Mouse (Mus musculus) forebrain, embryonic 16.5 days (tissue): Measurements from ENCODE around the gene Rcc1. TPM values are rescaled to one million over a fixed set of nuclear protein-coding genes. Genes with fewer than 3 reads are reported as not detected.

Experiments
- polyA plus RNA-seq: library from polyadenylated mRNA; unstranded; fragments of >200 nt; fragmentation: Nextera tagmentation; extraction: Ambion mirVana; gene quantifications from 2 replicates; pipeline ENCODE4 v1.2.1, GENCODE M21; 2015

The Rcc1 gene
- polyA plus RNA-seq, 1 experiment from 2014 or later: 51.3 TPM

Other genes starting within 250 kb of the Rcc1 start
- 0.30 TPM in 1 of 2 replicates, not detected in the other for gene Oprd1, start 209.1 kb downstream of the Rcc1 start, polyA plus RNA-seq
- gene Ythdf2, start 141.3 kb downstream of the Rcc1 start, polyA plus RNA-seq: 154 and 171 TPM in 2 replicates
- gene Gmeb1, start 92.0 kb downstream of the Rcc1 start, polyA plus RNA-seq: 44.3 and 55.3 TPM in 2 replicates
- gene Taf12, start 79.2 kb downstream of the Rcc1 start, polyA plus RNA-seq: 43.5 and 43.8 TPM in 2 replicates
- 0.80 and 1.4 TPM in 2 replicates for gene Rab42, start 50.2 kb downstream of the Rcc1 start, polyA plus RNA-seq
- 81.9 and 86.4 TPM in 2 replicates for gene Trnau1ap, start 24.1 kb downstream of the Rcc1 start, polyA plus RNA-seq
- gene Phactr4, start 68.9 kb upstream of the Rcc1 start, polyA plus RNA-seq: 9.7 and 11.6 TPM in 2 replicates
- 20.4 and 23.5 TPM in 2 replicates for gene Med18, start 110.3 kb upstream of the Rcc1 start, polyA plus RNA-seq
- gene Sesn2, start 156.9 kb upstream of the Rcc1 start, polyA plus RNA-seq: 6.1 and 8.3 TPM in 2 replicates
- 1,102 and 1,203 TPM in 2 replicates for gene Atpif1, start 180.1 kb upstream of the Rcc1 start, polyA plus RNA-seq
- gene Dnajc8, start 181.9 kb upstream of the Rcc1 start, polyA plus RNA-seq: 132 and 140 TPM in 2 replicates
- gene Ptafr, start 210.5 kb upstream of the Rcc1 start, polyA plus RNA-seq: 0.25 and 0.39 TPM in 2 replicates